ENCODE assay signal across 8 mouse cellular contexts in genomic region chr8:117422343-117422742, GRCm38 (mm10).
DNase-seq lines count a peak whose midpoint lies in the region; ATAC-seq and TF ChIP-seq lines count a peak whose summit lies in the region.

No protein-coding gene starts in this region.

- DNase-seq in frontal cortex, postnatal 36 days (ENCODE audit: low spot score in 2 of 2) = peak; percentile 50 to 70
- DNase-seq in frontal cortex, postnatal 14 days (ENCODE audit: low spot score in 2 of 2) = no peak
- peak; percentile 39 to 72 for DNase-seq in layer of hippocampus, adult 18-20 months (ENCODE audit: low spot score in 2 of 2)
- no peak for DNase-seq in layer of hippocampus, adult 9-10 months (ENCODE audit: low spot score)
- peak; percentile 60 for DNase-seq in brain, embryonic 14.5 days (ENCODE audit: low read depth)
- peak; percentile 30 for DNase-seq in left cerebral cortex, postnatal 4 days
- no peak for DNase-seq in thymus, postnatal 0 days (ENCODE audit: low spot score)

- ATAC-seq in megakaryocyte-erythroid progenitor cell, adult 5-6 weeks (replicated peaks; ENCODE audit: low FRiP score, low TSS enrichment, poor library complexity, severe bottlenecking) = no peak

- TF ChIP-seq POLR2A in brain, embryonic 14.5 days (IDR thresholded peaks at IDR 0.05; ENCODE audit: borderline replicate concordance, extremely low read depth, insufficient read depth, insufficient read length, poor library complexity, severe bottlenecking) = no peak

- no peak for TF ChIP-seq CTCF in brain, embryonic 14.5 days (IDR thresholded peaks at IDR 0.05; ENCODE audit: borderline replicate concordance, extremely low read depth, insufficient read depth, insufficient read length)

- intact Hi-C loops in left cerebral cortex, postnatal 4 days (cut with DNase I) = no loop called here

Comparison
In these comparisons a context has a peak if more than half of its experiments do, and no peak if none do; other contexts are left out.
1. DNase-seq: peak in frontal cortex, postnatal 36 days (2 of 2), layer of hippocampus, adult 18-20 months (2 of 2), brain, embryonic 14.5 days (single experiment) and left cerebral cortex, postnatal 4 days (single experiment); none in frontal cortex, postnatal 14 days (0 of 2), layer of hippocampus, adult 9-10 months (single experiment) and thymus, postnatal 0 days (single experiment).